Mouse (Mus musculus): Measurements from ENCODE around the gene Olfr313.

Gene Olfr313

DNA sequence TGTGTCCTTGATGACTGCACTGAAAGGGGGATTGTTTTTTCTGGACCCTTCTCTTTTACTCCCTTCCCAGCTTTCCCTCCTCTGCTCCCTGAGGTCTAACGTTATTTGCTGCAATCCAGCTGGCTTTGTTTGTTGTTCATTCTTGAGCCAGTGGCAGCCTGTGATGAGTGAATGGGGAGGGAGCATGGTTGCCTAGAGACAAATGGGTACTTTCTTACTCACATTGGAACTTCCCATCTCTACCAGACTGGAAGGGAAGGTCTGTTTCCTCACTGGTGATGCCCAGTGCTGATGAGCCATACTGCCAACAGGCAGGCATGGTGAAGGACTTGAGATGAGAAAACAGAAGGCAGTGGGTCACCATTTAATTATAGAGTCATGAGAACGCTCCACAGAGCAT is 34.9 kb downstream of the Olfr313 start:
- no peak for DNase-seq (ENCODE audit: low spot score in 2 of 2)

DNA sequence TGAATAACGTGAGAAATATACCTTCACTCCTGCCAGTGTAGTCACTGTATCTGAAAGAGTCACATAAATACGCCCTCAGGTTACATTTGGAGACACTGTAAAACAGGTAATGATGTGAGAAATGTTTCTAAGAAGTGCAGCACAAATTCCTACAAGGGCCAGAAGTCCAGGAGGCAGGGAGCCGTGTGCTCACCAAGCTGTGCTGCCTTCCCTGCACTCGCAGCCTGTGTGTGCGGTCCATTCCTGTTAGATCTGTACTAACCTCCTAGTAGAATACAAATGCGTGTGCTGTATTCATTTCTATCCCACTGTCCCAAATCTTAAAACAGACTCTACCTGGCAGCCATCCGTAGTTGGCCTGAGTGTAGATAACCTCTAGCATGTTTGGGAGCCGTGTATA is 45.9 kb downstream of the Olfr313 start:
- no peak for DNase-seq (ENCODE audit: low spot score in 2 of 2)

DNA sequence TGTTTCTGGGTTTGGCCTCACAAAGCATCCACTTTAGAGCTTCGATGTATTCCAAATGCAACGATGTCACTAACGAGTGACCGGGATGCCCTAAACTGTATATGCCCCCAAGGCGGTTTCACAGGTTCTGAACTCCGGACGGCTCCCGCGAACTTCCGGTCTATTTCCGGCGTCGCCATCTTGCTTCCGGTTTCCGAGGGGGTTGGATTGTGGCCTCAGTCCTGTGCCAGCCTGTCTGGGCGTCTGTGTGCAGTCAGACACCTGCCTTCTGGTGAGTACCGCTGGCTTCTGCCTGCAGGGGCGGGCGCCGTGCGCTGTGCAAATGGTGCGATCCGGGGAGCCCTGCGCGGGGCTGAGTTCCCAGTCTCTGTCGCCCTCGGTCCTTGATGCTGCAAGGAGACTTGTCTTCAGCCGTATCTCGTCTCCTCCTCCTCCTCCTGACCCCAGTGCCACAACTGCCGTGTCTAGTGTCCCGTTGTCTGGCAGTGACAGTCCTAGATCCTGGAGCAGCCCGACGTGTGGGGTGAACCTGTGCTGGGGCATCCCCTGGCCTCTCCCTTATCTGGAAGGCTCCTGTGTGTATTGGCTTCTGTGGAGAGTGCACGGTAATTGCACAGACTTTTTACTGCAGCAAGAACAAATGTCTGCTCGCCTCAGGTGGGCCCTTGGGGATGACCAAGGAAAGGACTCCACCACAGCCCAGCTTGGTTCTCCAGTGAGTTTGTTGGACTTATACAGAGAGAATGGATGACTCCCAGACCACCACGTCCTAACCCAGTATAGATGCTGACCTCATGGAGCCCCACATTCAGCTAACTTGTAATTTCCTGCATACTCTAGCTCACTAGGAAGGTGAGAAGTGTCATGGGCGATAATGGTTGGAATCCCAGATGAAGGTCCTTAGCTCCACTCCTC is 52.5 kb downstream of the Olfr313 start, which contains the start of gene 2810021J22Rik:
Gene 2810021J22Rik (plus strand): TSS at position 178 of the 915 bp plus-strand sequence.
- peak; percentile 54 to 67 for DNase-seq (ENCODE audit: low spot score in 2 of 2)

DNA sequence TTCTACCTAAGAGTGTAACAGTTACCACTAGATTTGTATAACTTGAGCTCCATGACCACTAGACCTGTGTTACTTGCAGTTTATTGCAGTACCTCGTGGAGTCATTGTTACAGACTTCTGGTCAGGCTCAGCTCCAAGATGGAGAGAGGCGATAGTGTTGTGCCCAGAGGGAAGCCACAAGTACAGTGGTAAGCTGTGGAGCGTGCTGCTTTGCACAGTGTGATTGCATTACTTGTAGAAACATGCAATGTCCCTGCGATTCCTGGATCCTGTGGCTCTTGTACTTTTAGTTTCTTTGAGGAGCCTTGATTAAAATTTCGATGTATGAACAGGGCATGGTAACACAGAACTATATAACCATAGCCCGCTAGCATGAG is 53.1 kb downstream of the Olfr313 start:
- DNase-seq (ENCODE audit: low spot score in 2 of 2), result no peak

All from heart, adult 9 months (tissue).